Mouse (Mus musculus): ENCODE measurements at regions not wholly inside any gene's neighbourhood (a gene's known extent, or its start where the extent isn't known, plus 50 kb on each side); places are given as distances from the start of the nearest gene placed in this dataset.

DNA sequence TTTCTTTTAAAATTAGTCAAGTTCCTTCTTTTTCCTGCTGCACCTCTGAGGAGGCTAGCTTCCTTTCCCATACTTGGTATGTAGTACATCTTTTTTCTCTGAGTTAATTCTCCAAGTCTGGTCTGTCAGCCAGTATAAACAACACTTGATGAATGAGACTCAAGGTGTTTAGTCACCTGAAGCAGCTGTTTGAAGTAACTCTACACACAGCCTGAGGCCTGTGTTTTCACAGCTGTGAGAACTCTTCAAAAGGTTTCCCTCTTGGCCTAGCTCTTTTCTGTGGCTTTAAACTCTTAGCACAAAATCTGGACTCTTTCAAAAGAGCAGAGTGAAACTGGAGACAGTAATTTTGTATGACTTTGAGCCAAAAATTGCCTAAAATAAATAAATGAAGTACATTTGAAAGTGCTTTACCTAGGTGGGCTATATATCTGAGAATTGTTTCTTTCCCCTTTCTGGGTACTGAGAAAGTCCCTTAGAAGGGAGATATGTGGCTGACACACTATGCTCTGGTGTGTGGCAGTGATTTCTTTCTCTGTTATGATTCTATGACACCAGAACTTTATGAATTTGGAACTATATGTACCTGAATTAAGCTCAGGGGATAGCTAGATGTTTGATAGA, 1070.2 kb upstream of the Zeb2 start:
- DNase-seq (ENCODE audit: low spot score in 2 of 2), result no peak

DNA sequence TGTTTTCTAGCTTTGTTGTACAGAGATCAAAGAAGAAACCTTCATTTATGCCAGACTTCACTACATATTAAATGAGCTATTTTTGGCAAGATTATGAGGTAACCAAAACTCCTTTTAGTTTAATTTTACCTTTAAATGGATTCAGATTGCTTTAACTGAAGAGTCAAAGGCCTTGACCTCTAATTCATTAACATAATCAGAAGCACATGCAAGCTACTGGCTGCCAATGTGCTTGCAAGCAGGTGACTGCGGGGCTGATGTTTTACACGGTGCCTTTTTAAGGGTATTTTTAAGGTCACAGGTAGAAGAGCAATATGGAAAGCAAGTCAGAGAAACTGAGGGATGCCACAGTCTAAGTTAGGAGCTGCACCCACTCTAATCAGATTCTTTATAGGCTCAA, 1066.0 kb upstream of the Zeb2 start:
- no peak for DNase-seq (ENCODE audit: low spot score in 2 of 2)

DNA sequence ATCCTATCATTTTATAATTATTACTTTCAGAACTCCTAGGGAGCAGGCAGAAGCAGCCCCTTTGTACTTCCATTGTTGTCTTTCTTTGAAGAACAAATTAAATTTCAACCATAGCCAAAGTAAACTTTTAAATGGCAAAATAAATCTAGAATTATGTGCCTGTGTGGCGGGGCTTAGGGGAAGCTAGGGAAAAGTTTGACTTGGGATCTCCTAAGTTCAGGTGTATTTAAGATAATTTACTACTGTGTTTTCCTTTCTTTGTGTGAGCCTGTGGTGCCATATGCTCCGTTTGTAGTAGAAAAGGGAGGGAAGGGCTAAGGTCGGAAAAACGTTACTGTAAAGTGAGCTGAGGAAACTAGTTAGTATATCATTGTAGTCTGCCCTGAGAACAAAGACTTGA, 1062.5 kb upstream of the Zeb2 start:
- no peak for DNase-seq (ENCODE audit: low spot score in 2 of 2)

DNA sequence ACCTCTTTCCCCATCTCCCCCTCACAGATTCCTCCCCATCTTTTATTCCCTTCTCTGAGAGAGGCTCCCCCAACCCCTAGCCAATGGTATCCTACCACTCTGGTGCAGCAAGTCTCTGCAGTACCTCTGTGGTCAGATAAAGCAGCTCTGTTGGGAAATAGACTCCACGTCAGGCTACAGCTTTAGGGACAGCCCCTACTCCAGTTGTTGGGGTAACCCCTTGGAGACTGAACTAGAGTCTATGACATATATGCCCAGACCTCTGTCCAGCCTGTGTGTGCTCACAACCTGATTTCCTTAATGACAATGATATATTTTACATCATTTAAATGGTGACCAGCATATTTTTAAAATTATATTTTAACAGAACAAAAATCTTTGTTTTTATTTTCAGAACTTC, 1051.3 kb upstream of the Zeb2 start:
- DNase-seq (ENCODE audit: low spot score in 2 of 2), result no peak

DNA sequence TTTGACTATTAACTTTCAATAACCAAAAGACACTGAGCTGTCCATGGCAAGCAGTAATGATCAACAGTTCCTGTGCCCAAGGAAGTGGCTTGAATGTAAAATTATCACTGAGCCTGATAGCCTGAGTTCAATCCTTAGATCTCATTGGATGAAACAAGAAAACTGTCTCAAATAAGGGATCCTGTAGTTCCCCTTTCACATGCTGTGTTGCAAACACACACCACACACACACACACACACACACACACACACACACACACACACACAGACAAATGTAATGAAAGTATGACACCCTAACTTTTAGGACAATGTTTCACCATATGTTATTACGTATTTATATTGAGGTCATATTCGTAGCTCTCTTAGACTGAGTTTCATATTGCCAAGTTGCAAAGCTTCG, 1032.7 kb upstream of the Zeb2 start:
- no peak for DNase-seq (ENCODE audit: low spot score in 2 of 2)

DNA sequence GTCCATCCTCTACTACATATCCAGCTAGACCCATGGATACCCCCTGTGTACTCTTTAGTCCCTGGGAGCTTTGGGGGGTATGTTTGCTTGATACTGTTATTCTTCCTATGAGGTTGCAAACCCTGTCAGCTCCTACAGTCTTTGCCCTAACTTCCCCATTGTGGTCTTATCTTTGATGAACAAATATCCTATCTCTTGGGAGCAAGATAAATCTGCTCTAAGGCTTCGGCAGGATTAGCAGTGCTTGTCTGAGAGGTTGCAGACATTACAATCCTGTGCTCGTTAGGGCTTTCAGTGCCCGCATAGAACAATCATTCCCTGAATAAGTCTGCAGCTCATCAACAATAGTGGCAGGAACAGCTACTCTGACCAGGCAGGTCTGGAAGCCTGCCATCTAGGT, 1002.7 kb upstream of the Zeb2 start:
- no peak for DNase-seq (ENCODE audit: low spot score in 2 of 2)

DNA sequence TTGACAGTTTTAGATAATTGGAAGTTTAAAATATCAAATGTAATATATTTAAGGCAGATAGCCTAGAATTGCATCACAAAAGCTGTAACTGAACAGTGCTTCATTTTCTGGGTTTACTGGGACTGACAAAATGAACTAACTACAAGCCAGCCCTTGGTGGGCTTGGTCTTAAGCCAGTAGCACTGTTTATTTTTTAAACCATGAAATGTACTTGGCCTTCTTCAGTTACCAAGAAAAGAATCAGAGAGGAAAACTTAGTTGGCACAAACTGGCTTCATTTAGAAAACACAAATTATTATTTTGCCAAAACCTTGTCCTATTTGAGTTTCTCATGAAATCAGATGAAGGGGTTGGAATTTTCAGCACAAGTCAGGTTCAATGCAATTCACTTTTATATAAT, 989.8 kb upstream of the Zeb2 start:
- no peak for DNase-seq (ENCODE audit: low spot score in 2 of 2)

DNA sequence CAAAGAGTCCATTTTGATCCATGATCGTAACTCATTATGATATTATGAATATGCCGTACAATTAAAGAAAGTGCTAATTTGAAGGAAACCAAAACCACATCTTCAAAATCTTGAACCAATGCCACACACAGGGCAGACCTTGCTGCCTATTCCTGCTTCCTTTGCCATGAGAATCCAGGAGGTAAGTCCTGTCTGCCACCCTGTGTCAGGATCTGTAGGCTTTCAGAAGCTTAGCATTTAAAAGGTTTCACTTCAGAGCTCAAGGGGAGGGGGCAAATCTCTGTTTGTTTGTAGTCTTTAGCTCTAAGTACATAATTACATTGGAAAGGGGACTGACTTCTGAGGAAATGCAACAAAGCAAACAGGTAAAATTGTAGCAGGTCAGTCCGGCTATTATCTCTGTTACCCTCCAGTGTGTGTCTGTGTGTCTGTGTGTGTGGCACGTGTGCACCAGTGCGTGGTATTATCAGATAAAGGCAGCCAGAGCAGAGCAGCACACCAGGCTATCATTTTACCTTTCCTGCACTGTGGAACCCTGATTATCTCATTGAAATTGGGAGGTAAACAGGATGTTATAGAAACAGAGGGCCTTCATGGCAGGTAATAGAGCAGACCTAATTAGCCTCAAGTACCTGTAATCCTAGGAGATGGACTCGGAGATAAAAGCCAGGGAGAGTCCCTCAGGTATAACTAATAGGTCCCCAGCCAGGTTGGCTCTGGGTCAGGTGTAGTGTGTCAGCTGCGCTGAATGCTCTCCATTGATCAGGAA, 948.0 kb upstream of the Zeb2 start:
- no peak for DNase-seq (ENCODE audit: low spot score in 2 of 2)

DNA sequence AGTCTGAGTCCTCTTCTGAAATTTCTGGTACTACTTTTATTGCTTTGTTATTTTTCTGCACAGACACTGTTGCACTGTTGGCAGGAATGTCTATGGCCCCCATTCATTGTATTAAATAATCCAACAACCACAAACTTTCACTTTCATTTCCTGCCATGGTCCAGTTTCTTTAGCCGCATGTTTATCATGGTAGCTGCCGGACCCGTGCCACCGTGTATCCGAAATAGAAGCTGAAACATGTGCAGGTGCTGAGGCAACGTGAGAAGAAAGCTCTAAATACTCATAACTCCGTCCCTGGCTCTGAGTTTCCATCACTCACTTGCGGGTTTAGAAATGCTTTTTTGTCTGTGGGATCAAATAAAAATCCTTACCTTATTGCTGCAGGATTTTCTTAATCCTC, 938.5 kb upstream of the Zeb2 start:
- DNase-seq (ENCODE audit: low spot score in 2 of 2), result no peak

DNA sequence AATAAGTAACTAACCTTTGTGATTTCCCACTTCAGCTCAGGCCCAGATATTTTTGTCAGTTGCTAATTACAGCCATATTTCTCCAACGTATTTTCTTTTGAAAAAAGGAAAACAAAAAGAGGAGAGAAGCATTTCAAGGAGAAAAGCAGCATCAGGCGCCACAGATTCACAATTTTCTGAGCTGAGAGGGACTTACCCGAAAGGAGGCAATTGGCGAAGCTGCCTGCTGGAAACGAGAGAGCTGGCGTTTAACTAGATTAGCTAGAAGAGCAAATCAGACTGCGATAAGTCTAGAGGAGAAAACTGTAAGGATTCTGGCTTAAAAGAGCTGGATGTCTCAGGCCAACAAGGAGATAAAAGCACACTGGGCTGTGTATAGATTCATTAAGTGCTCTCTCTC, 937.7 kb upstream of the Zeb2 start:
- no peak for DNase-seq (ENCODE audit: low spot score in 2 of 2)

DNA sequence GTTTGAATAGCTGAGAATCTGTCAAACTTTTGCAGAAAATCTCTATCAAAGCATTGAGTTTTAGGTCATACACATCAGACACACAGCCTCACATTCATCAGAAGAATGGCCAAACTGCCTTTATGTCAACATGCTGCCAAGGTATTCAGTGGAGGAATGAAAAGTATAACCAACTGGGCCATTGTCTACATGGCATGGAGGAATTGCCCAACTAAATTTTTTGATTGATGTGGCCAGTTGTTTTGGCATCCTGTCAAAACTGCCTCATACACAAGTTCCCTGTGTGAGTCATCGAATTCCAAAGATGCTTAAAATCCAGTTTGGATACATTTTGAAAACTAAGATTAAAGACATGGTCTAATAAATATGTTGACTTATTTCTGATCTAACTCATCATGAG, 904.7 kb upstream of the Zeb2 start:
- DNase-seq (ENCODE audit: low spot score in 2 of 2), result no peak

DNA sequence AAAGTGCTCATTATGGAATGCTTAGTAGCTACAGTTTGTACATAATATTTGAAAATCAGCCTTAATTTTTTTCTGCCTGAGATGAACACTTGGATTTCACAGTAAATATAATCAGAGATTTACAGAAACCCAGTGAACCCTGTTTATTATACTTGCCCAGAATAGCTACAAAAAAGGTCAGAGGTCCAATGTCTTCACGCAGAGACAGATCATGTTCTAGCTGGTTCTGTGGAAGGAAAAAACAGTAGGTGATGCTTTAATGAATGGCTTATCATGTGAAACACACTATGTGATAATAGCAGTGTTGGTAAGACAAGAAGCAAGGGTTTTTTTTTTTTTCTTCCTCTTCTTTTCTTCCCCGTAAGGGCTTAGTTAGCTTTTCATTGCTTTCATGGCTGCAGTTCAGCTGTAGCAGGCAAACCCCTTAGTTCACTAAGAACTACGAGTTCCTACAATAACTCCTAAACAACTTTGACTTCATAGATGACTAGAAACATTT, 896.6 kb upstream of the Zeb2 start:
- no peak for DNase-seq (ENCODE audit: low spot score in 2 of 2)

DNA sequence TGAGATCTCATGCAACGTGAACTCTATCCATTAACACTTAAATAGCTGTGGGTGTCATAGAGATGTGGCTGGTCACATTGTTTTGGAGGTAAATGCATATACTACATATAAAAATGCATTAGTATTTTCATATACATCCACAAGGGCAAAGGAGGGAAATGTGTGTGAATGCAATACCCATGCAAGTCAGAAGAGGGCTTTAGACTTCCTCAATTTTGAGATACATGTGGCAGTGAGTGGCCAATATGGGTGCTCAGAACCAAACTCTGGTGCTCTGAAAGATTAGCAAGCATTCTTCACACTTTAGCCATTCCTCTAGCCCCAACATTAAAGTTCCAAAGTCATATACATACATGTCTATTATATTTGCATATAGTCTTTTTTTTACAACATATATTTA, 895.5 kb upstream of the Zeb2 start:
- no peak for DNase-seq (ENCODE audit: low spot score in 2 of 2)

DNA sequence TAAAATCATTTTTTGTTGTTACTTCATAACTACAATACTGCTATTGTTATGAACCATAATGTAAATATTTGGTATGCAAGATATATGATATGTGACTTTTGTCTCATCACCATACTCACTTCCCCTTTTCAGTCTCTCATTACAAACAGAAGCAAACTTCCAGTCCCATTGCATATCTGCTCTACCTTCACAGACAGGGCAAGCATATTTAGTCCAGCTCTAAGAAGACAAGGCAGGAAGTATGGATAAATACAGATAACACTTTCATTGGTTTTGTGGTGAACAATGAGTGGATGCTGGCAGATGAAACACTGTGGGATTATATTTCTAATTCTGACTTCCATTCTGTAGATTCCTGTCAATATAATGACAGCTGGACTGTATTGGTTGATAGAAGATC, 858.0 kb upstream of the Zeb2 start:
- DNase-seq (ENCODE audit: low spot score in 2 of 2), result no peak

DNA sequence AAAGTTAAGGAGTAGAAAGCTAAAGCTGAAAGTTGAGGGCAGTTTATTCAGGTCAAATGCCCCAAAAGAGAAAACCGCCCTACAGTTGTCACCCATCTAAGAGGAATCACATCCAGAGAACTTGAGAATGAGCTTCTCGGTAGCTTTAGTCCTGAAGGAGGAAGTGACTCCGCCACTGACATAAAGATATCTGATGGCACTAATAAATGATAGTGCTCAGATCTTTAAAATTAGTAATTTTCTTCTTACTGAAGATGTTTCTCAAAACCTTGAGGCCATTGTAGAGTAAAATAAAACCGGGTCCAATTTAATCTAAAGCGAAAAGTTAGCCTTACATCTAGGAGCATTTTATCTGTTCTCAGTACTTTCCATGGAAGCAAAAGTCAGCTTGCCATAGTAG, 851.4 kb upstream of the Zeb2 start:
- DNase-seq (ENCODE audit: low spot score in 2 of 2), result no peak

DNA sequence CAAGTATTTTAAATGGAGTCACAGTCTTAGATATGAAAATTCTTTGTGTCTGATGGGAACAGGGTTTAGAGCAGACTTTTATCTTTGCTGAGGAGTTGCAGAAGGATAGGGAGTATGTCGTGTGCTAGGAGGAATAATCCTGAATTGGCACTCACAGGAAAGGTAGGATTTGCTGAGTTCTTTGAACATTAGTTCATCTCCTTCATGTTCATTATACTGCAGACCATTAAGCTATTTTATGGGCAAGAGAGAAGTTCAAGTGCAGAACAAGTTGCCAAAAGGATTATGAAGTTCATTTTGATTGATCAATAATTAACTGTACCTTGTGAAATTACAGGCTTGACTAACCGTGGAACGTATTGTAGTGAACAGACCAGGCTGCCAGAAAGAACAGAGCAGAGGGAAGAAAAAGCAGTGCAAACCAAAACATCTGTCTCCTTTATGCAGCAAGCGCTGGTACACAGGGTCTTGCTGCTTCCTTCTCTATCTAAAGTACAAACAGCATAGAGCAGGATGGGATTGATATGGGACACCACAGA, 839.7 kb upstream of the Zeb2 start:
- DNase-seq (ENCODE audit: low spot score in 2 of 2), result no peak

DNA sequence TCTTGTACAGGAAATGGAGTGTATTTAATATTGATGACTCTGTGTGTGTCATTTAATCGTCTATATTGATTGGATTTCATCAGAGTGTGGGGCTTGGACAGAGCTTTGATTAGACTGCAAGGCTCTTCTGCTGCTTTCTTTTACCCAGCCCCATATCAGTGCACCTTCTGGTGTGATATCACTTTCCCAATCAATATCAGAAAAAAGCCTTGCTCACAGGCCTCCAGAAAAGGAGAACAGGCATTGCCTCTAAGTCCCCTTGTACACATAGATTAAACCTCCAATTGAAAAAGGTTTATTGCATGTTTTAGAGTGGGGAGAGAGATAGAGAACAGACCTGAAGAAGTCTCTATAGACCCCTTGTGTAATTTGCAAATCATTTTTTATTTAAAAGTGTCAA, 831.6 kb upstream of the Zeb2 start:
- no peak for DNase-seq (ENCODE audit: low spot score in 2 of 2)

DNA sequence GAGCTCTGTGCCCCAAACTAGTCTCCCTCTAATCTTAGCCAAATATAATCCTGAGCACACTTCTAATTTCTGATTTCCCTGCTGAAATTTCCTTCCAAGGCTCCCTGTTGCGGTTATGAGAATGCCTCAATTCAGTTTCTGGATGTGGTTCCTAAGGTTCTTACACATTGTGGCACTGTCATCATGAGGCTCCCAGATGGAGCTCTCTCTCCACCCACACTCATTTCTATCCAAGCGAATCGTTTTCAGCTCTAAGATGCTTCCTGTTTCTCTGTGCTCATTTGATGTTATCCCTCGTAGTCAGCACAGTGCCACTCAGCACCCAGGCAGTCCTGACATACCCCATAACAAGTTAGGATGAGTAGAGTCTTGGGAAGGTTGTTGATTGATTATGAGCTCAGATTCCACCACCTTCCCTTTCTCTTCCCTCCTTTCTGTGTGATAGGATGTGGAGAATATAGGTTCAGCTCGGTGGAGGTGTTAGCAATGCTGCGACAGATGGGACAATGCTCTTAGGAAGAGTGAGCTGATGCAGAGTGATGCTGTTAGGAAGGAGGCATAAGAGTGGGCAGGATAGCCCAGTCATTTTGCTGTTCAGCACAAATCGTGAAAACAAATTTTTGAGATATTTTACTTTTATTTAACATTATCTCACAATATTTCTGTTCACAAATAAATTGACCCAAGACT, 808.7 kb upstream of the Zeb2 start:
- no peak for DNase-seq (ENCODE audit: low spot score in 2 of 2)

DNA sequence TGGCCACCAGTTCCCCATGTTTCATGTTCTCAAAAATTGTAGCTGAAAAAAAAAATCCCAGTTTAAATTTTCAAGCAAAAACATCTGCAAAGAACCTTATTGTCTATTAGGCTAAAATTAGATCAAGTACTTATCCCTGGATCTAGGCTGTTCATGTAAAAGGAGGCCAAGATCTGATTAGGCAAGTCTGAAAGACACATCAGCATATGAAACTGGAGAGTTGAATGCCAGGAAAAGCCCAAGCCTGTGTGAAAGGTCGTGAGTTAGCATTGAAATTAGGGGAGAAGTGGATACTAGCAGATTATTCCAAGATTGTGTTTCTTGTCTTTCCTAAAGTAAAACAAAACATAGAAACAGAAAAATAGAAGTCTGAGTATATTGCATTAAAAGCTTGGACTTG, 791.7 kb upstream of the Zeb2 start:
- no peak for DNase-seq (ENCODE audit: low spot score in 2 of 2)

DNA sequence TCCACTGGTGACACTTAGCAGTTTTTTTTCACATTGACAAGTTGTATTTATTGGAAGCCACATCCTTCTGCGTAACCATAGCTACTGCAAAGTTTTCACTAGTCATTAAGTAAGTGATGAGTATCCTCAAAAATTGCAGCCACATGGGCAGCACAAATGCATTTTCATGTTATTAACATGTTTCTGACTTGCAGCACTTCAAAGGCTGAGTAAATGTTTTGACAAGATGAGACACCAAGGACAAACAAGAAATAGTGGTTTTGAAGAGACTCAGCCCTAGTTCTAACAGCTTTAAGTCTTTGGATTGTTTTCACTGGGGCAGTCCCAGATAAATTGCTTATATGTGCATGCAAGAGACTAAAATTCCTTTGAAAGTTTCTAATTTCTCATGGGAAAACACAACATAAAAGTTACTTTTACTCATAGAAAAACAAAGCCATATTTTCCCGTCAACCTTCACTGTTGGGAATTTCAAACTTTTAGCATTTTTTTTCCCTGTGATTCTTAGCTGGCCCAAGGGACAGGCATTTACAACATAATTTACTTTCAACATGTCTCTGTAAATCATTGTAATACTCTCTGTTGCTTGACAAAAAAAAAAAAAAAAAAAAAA, 787.5 kb upstream of the Zeb2 start:
- DNase-seq (ENCODE audit: low spot score in 2 of 2), result no peak

DNA sequence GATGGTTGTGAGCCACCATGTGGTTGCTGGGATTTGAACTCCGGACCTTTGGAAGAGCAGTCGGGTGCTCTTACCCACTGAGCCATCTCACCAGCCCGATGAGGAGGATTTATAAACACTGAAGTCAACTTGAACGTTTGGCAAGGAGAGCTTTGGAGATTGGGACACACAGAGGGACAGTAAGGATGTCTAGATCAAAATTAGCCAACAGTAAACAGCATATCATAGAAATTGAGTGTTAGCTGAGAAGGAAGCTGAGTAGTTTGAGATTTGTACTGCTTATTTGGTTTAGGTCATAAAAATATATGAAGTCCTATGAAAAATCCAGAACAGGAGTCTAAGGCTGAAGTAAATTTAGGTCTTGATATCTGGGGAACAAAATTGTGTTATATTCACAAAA, 786.9 kb upstream of the Zeb2 start:
- no peak for DNase-seq (ENCODE audit: low spot score in 2 of 2)

DNA sequence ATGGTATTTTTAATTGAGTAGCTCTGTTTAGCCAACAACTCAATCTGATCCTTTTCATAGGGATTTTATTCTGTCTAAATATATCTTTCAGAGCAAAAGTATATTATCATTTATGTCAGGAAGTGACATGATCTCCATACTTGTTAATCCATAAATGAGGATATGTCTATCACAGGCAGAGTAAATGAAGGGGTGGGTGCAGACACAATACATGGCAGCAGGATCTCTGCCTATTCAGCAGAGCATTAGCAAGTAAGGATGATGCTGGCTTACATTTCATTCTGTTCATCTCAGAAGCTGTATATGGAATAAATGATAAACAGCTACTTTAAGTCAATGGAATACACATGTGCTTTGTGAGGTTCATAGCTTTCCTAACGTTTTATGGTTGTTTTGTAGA, 786.2 kb upstream of the Zeb2 start:
- DNase-seq (ENCODE audit: low spot score in 2 of 2), result no peak
